Mouse (Mus musculus) midbrain, embryonic 12.5 days (tissue): ENCODE results near the gene Exd1. TPM values are rescaled to one million over a fixed set of nuclear protein-coding genes. Genes with fewer than 3 reads are reported as not detected.
A peak's percentile ranks its signal among the peaks of the same experiment; 100 is the strongest.

Source experiments
- ATAC-seq: fragments of 200-750 bp; cut with Nextera tagmentation; 2 replicates; pipeline ENCODE4 v1.8.0; 2017; ENCODE audit warnings: low read depth, moderate TSS enrichment, moderate library complexity; ENCODE audit not compliant: low FRiP score
- H3K27ac ChIP-seq: fragments of 300-500 bp; sonication (generic); replicated peaks from 2 replicates; pipeline ENCODE4 v1.5.1; 2016; ENCODE audit warnings: mild to moderate bottlenecking
- H3K27me3 ChIP-seq: fragments of 300-500 bp; sonication (generic); 2 replicates; pipeline ENCODE4 v1.6.1; 2016; ENCODE audit warnings: mild to moderate bottlenecking
- H3K36me3 ChIP-seq: fragments of 300-500 bp; sonication (generic); 2 replicates; pipeline ENCODE4 v1.6.1; 2016
- H3K4me1 ChIP-seq: fragments of 300-500 bp; sonication (generic); 2 replicates; pipeline ENCODE4 v1.6.1; 2016
- H3K4me2 ChIP-seq: fragments of 300-500 bp; sonication (generic); replicated peaks from 2 replicates; pipeline ENCODE4 v1.6.1; 2016; ENCODE audit warnings: mild to moderate bottlenecking, moderate library complexity
- H3K4me3 ChIP-seq: fragments of 300-500 bp; sonication (generic); 2 replicates; pipeline ENCODE4 v1.5.1; 2016; ENCODE audit warnings: mild to moderate bottlenecking
- H3K9ac ChIP-seq: fragments of 300-500 bp; sonication (generic); replicated peaks from 2 replicates; pipeline ENCODE4 v1.6.1; 2016; ENCODE audit warnings: mild to moderate bottlenecking, moderate library complexity
- H3K9me3 ChIP-seq: fragments of 300-500 bp; sonication (generic); 2 replicates; pipeline ENCODE4 v1.6.1; 2016; ENCODE audit warnings: mild to moderate bottlenecking
- WGBS: fragments of 180-500 bp; shearing (Covaris S2); methylation state at CpG from one replicate; pipeline ENCODE4 v1.1.7; 2016; 5-methylcytosine and 5-hydroxymethylcytosine counted together
- polyA plus RNA-seq: library from polyadenylated mRNA; unstranded; fragments of >200 nt; fragmentation: Nextera tagmentation; extraction: Ambion mirVana; gene quantifications from 2 replicates; pipeline ENCODE4 v1.2.1, GENCODE M21; 2016

Gene Exd1
- polyA plus RNA-seq, 1 experiment from 2014 or later: 0.52 TPM

GRCm38 (mm10) chr2:119566182-119566855 is 18.9 kb upstream of the Exd1 start:
- Histone ChIP-seq H3K9me3 (no peaks in the 10 kb centered on the region), H3K9ac (no peak overlapping the region), H3K36me3 (peaks cover 26% of the 10 kb centered on the region), H3K27ac (no peak overlapping the region), H3K4me1 (no peaks in the 10 kb centered on the region), H3K27me3 (no peaks in the 10 kb centered on the region), H3K4me3 (no peak overlapping the region), H3K4me2 (no peak overlapping the region)
- ATAC-seq: no peak
- WGBS: 91% methylated on average over 7 of the region's 7 CpGs

GRCm38 (mm10) chr2:119565284-119565683 is 17.9 kb upstream of the Exd1 start:
- no peaks in the 10 kb centered on the region for H3K27me3 ChIP-seq
- no peak overlapping the region for H3K4me2 ChIP-seq
- H3K4me1 ChIP-seq: no peaks in the 10 kb centered on the region
- H3K27ac ChIP-seq: no peak overlapping the region
- no peaks in the 10 kb centered on the region for H3K9me3 ChIP-seq
- ATAC-seq: no peak
- no peak overlapping the region for H3K4me3 ChIP-seq
- H3K36me3 ChIP-seq: peaks cover 26% of the 10 kb centered on the region
- no peak overlapping the region for H3K9ac ChIP-seq
- WGBS: 90% methylated on average over 4 of the region's 4 CpGs

- no peak overlapping the region for H3K27ac ChIP-seq
- no peaks in the 10 kb centered on the region for H3K9me3 ChIP-seq
- no peak for ATAC-seq
- no peak overlapping the region for H3K4me3 ChIP-seq
- H3K9ac ChIP-seq: no peak overlapping the region
- H3K27me3 ChIP-seq: no peaks in the 10 kb centered on the region
- H3K36me3 ChIP-seq: peaks cover 23% of the 10 kb centered on the region
- no peaks in the 10 kb centered on the region for H3K4me1 ChIP-seq
- no peak overlapping the region for H3K4me2 ChIP-seq
- WGBS: 96% methylated on average over 3 of the region's 3 CpGs
These were observed 14.4 kb upstream of the Exd1 start for GRCm38 (mm10) chr2:119561794-119562193.

- Histone ChIP-seq H3K36me3 (peaks cover 14% of the 10 kb centered on the region), H3K4me1 (0 out of 2 replicates have a peak, but pooled peaks cover 6% of the 10 kb centered on the region), H3K27me3 (no peaks in the 10 kb centered on the region), H3K9me3 (no peaks in the 10 kb centered on the region), H3K4me2 (no peak overlapping the region), H3K9ac (no peak overlapping the region), H3K4me3 (no peak overlapping the region), H3K27ac (no peak overlapping the region)
- no peak for ATAC-seq
- 89% methylated on average over 7 of the region's 7 CpGs for WGBS
These were observed 11.4 kb upstream of the Exd1 start for GRCm38 (mm10) chr2:119558737-119559340.

GRCm38 (mm10) chr2:119558039-119558438 is 10.6 kb upstream of the Exd1 start:
- H3K9ac ChIP-seq: no peak overlapping the region
- no peaks in the 10 kb centered on the region for H3K27me3 ChIP-seq
- no peak for ATAC-seq
- H3K4me3 ChIP-seq: no peak overlapping the region
- H3K9me3 ChIP-seq: no peaks in the 10 kb centered on the region
- H3K36me3 ChIP-seq: peaks cover 9% of the 10 kb centered on the region
- 84% methylated on average over 3 of the region's 3 CpGs for WGBS
- no peak overlapping the region for H3K4me2 ChIP-seq
- H3K27ac ChIP-seq: no peak overlapping the region
- H3K4me1 ChIP-seq: 0 out of 2 replicates have a peak, but pooled peaks cover 6% of the 10 kb centered on the region

- H3K27me3 ChIP-seq: no peaks in the 10 kb centered on the region
- no peak overlapping the region for H3K27ac ChIP-seq
- H3K4me3 ChIP-seq: no peak overlapping the region
- no peaks in the 10 kb centered on the region for H3K36me3 ChIP-seq
- no peaks in the 10 kb centered on the region for H3K9me3 ChIP-seq
- 86% methylated on average over 2 of the region's 2 CpGs for WGBS
- no peak overlapping the region for H3K4me2 ChIP-seq
- no peak overlapping the region for H3K9ac ChIP-seq
- ATAC-seq: no peak
- peaks cover 20% of the 10 kb centered on the region for H3K4me1 ChIP-seq
These were observed 2.3 kb upstream of the Exd1 start for GRCm38 (mm10) chr2:119549678-119550077.

- no peaks in the 10 kb centered on the region for H3K36me3 ChIP-seq
- H3K27me3 ChIP-seq: no peaks in the 10 kb centered on the region
- peak overlapping the region; percentile 77 for H3K9ac ChIP-seq
- no peaks in the 10 kb centered on the region for H3K9me3 ChIP-seq
- H3K4me3 ChIP-seq: peak overlapping the region; percentile 74
- H3K4me2 ChIP-seq: peak overlapping the region; percentile 71
- no peak overlapping the region for H3K27ac ChIP-seq
- peaks cover 18% of the 10 kb centered on the region for H3K4me1 ChIP-seq
- no peak for ATAC-seq
- 73% methylated on average over 5 of the region's 5 CpGs for WGBS
These were observed 1.3 kb upstream of the Exd1 start for GRCm38 (mm10) chr2:119548691-119549090.

- Histone ChIP-seq H3K9me3 (no peaks in the 10 kb centered on the region), H3K36me3 (no peaks in the 10 kb centered on the region), H3K4me1 (peaks cover 18% of the 10 kb centered on the region), H3K9ac (peak overlapping the region; percentile 77), H3K27ac (peak overlapping the region; percentile 83; the same call in 1 of the 2 replicates), H3K4me3 (peak overlapping the region; percentile 74), H3K4me2 (peak overlapping the region; percentile 71), H3K27me3 (no peaks in the 10 kb centered on the region)
- no peak for ATAC-seq
- 15% methylated on average over 3 of the region's 3 CpGs for WGBS
These were observed 889 bp upstream of the Exd1 start for GRCm38 (mm10) chr2:119548371-119548660.

GRCm38 (mm10) chr2:119546848-119547521 is 442 bp downstream of the Exd1 start:
- Histone ChIP-seq H3K9me3 (no peaks in the 10 kb centered on the region), H3K36me3 (no peaks in the 10 kb centered on the region), H3K27ac (peak overlapping the region; percentile 63; the same call in 1 of the 2 replicates), H3K27me3 (no peaks in the 10 kb centered on the region), H3K4me2 (peak overlapping the region; percentile 71), H3K9ac (no peak overlapping the region; the same call in 1 of the 2 replicates), H3K4me3 (peak overlapping the region; percentile 74), H3K4me1 (peaks cover 18% of the 10 kb centered on the region)
- 2% methylated on average over 30 of the region's 30 CpGs for WGBS
- ATAC-seq: peak; percentile 53

- Histone ChIP-seq H3K4me1 (peaks cover 8% of the 10 kb centered on the region), H3K36me3 (no peaks in the 10 kb centered on the region), H3K9me3 (no peaks in the 10 kb centered on the region), H3K27me3 (no peaks in the 10 kb centered on the region), H3K4me3 (no peak overlapping the region), H3K9ac (no peak overlapping the region), H3K27ac (no peak overlapping the region), H3K4me2 (no peak overlapping the region)
- ATAC-seq: no peak
- WGBS: 79% methylated on average over 2 of the region's 2 CpGs
These were observed 3.8 kb downstream of the Exd1 start for GRCm38 (mm10) chr2:119543656-119544055.

- no peak overlapping the region for H3K4me2 ChIP-seq
- ATAC-seq: no peak
- H3K27ac ChIP-seq: no peak overlapping the region
- no peaks in the 10 kb centered on the region for H3K36me3 ChIP-seq
- H3K4me3 ChIP-seq: no peak overlapping the region
- 0 out of 2 replicates have a peak, but pooled peaks cover 3% of the 10 kb centered on the region for H3K4me1 ChIP-seq
- no peaks in the 10 kb centered on the region for H3K9me3 ChIP-seq
- no peak overlapping the region for H3K9ac ChIP-seq
- 36% methylated on average over 1 of the region's 1 CpGs for WGBS
- no peaks in the 10 kb centered on the region for H3K27me3 ChIP-seq
These were observed 5.3 kb downstream of the Exd1 start for GRCm38 (mm10) chr2:119542106-119542505.

GRCm38 (mm10) chr2:119538802-119539201 is 8.6 kb downstream of the Exd1 start:
- no peak for ATAC-seq
- WGBS: 83% methylated on average over 9 of the region's 9 CpGs

More at GRCm38 (mm10) chr2:119538802-119539201, 8.6 kb downstream of the Exd1 start:
- Histone ChIP-seq H3K27ac (no peak overlapping the region), H3K4me2 (no peak overlapping the region), H3K4me1 (no peaks in the 10 kb centered on the region), H3K9me3 (no peaks in the 10 kb centered on the region), H3K9ac (no peak overlapping the region), H3K36me3 (no peaks in the 10 kb centered on the region), H3K27me3 (no peaks in the 10 kb centered on the region), H3K4me3 (no peak overlapping the region)
